Mouse (Mus musculus) forebrain, embryonic 12.5 days (tissue): Measurements from ENCODE around the gene Prdm8. TPM values are rescaled to one million over a fixed set of nuclear protein-coding genes. Genes with fewer than 3 reads are reported as not detected.

ENCODE experiments used
- ATAC-seq: fragments of 200-750 bp; cut with Nextera tagmentation; 2 replicates; pipeline ENCODE4 v1.8.0; 2017; ENCODE audit warnings: moderate TSS enrichment; ENCODE audit not compliant: low FRiP score
- H3K27ac ChIP-seq: fragments of 300-500 bp; sonication (generic); 2 replicates; pipeline ENCODE4 v1.5.1; 2016; ENCODE audit warnings: mild to moderate bottlenecking
- H3K27me3 ChIP-seq: fragments of 300-500 bp; sonication (generic); 2 replicates; pipeline ENCODE4 v1.6.1; 2016; ENCODE audit warnings: mild to moderate bottlenecking
- H3K36me3 ChIP-seq: fragments of 300-500 bp; sonication (generic); replicated peaks from 2 replicates; pipeline ENCODE4 v1.6.1; 2016; ENCODE audit warnings: mild to moderate bottlenecking
- H3K4me1 ChIP-seq: fragments of 300-500 bp; sonication (generic); 2 replicates; pipeline ENCODE4 v1.6.1; 2016
- H3K4me2 ChIP-seq: fragments of 300-500 bp; sonication (generic); 2 replicates; pipeline ENCODE4 v1.6.1; 2016; ENCODE audit warnings: mild to moderate bottlenecking, moderate library complexity
- H3K4me3 ChIP-seq: fragments of 300-500 bp; sonication (generic); replicated peaks from 2 replicates; pipeline ENCODE4 v1.5.1; 2016; ENCODE audit warnings: mild to moderate bottlenecking
- H3K9ac ChIP-seq: fragments of 300-500 bp; sonication (generic); 2 replicates; pipeline ENCODE4 v1.6.1; 2016; ENCODE audit warnings: mild to moderate bottlenecking
- H3K9me3 ChIP-seq: fragments of 300-500 bp; sonication (generic); 2 replicates; pipeline ENCODE4 v1.6.1; 2016
- WGBS: fragments of 180-500 bp; shearing (Covaris S2); methylation state at CpG from one replicate; pipeline ENCODE4 v1.1.7; 2016; 5-methylcytosine and 5-hydroxymethylcytosine counted together
- polyA plus RNA-seq: library from polyadenylated mRNA; unstranded; fragments of >200 nt; fragmentation: Nextera tagmentation; extraction: Ambion mirVana; gene quantifications from 2 replicates; pipeline ENCODE4 v1.2.1, GENCODE M21; 2016

Gene Prdm8
- polyA plus RNA-seq, 1 experiment from 2014 or later, result 3.2 TPM

DNA sequence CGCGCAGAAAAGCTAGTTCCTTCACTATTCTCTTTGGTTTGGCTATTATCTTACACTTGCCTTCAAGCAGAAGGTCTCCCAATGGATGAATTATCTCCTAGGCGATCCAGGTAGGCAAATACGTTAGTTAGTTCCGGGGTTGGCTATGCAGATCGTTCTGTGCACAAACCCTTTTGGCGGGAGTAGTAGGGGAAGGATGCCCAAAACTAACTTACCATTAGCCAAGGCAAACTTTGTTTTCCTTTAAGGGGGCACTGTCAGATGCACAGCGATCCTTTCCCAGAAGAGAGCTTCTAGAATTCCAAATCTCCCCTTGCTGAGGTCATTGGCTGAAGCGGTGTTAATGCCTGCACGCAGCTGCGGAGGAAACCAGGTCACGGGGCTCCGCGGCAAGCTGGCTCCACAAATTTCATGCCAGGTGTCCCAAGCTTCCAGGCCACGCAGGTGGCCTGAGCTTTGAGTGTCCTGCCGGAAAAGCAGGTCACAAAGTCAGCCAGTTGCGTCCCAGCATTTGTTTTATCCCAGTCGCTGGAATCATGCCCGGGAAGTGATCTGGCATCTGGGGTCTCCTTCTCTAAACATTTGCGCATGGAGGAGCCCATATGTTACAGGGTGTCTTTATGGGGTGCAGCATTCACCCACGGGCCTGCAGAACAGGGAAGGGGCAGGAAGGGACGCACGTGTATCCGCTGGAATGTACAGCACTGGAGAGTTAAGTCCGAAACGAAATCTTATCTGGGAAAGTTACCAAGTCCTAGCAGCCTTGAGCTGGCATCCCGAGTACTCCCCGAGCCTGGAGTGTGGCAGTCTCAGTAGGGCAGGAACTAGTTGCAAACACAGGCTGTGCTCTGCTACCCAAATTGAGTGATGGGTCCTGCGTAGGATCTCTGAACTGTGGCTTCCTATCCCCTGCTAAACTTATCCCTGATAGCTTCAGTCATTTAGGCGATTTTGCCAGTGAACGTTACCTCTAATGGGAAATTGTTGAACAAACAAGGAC is 22.5 kb downstream of the Prdm8 start:
- ATAC-seq, result no peak
- 0 out of 2 replicates have a peak overlapping the region, but pooled peaks have one; percentile 2 for H3K4me3 ChIP-seq
- H3K9me3 ChIP-seq, result no peaks in the 10 kb centered on the region
- peaks cover 26% of the 10 kb centered on the region for H3K4me1 ChIP-seq
- no peak overlapping the region for H3K9ac ChIP-seq
- H3K27ac ChIP-seq, result no peak overlapping the region
- H3K4me2 ChIP-seq, result no peak overlapping the region
- no peaks in the 10 kb centered on the region for H3K36me3 ChIP-seq
- peaks cover 73% of the 10 kb centered on the region for H3K27me3 ChIP-seq
- under 1% methylated on average over 31 of the region's 31 CpGs for WGBS

- H3K4me1 ChIP-seq, result peaks cover 8% of the 10 kb centered on the region
- no peak overlapping the region for H3K4me2 ChIP-seq
- H3K9me3 ChIP-seq, result no peaks in the 10 kb centered on the region
- peaks cover 61% of the 10 kb centered on the region for H3K27me3 ChIP-seq
- H3K27ac ChIP-seq, result no peak overlapping the region
- no peak overlapping the region for H3K4me3 ChIP-seq
- no peak for ATAC-seq
- H3K36me3 ChIP-seq, result no peaks in the 10 kb centered on the region
- H3K9ac ChIP-seq, result no peak overlapping the region
- 18% methylated on average over 4 of the region's 4 CpGs for WGBS
These were observed 25.4 kb downstream of the Prdm8 start for GRCm38 (mm10) chr5:98192295-98192983.

GRCm38 (mm10) chr5:98194959-98195358 is 28.0 kb downstream of the Prdm8 start:
- Histone ChIP-seq H3K4me2 (no peak overlapping the region), H3K27me3 (peaks cover 36% of the 10 kb centered on the region), H3K27ac (no peak overlapping the region), H3K36me3 (no peaks in the 10 kb centered on the region), H3K9me3 (no peaks in the 10 kb centered on the region), H3K4me3 (no peak overlapping the region), H3K9ac (no peak overlapping the region), H3K4me1 (no peaks in the 10 kb centered on the region)
- 83% methylated on average over 1 of the region's 1 CpGs for WGBS
- no peak for ATAC-seq

- no peak overlapping the region for H3K4me3 ChIP-seq
These were observed 31.6 kb downstream of the Prdm8 start for GRCm38 (mm10) chr5:98198412-98199218.

GRCm38 (mm10) chr5:98199219-98199552 is 32.2 kb downstream of the Prdm8 start:
- Histone ChIP-seq H3K4me3 (no peak overlapping the region), H3K4me2 (no peak overlapping the region), H3K27ac (no peak overlapping the region), H3K9ac (no peak overlapping the region), H3K27me3 (peaks cover 13% of the 10 kb centered on the region; the same call in 1 of the 2 replicates), H3K36me3 (no peaks in the 10 kb centered on the region), H3K9me3 (no peaks in the 10 kb centered on the region), H3K4me1 (no peaks in the 10 kb centered on the region)
- 51% methylated on average over 7 of the region's 7 CpGs for WGBS
- no peak for ATAC-seq

More at GRCm38 (mm10) chr5:98198412-98199218, 31.6 kb downstream of the Prdm8 start:
- Histone ChIP-seq H3K27me3 (peaks cover 13% of the 10 kb centered on the region; the same call in 1 of the 2 replicates), H3K9me3 (no peaks in the 10 kb centered on the region), H3K27ac (no peak overlapping the region), H3K4me1 (no peaks in the 10 kb centered on the region), H3K9ac (no peak overlapping the region), H3K36me3 (no peaks in the 10 kb centered on the region), H3K4me2 (no peak overlapping the region)
- no peak for ATAC-seq
- 62% methylated on average over 7 of the region's 7 CpGs for WGBS

GRCm38 (mm10) chr5:98201606-98202005 is 34.6 kb downstream of the Prdm8 start:
- no peak overlapping the region for H3K9ac ChIP-seq
- peaks cover 6% of the 10 kb centered on the region; the same call in 1 of the 2 replicates for H3K27me3 ChIP-seq
- H3K4me2 ChIP-seq, result no peak overlapping the region
- ATAC-seq, result no peak
- H3K9me3 ChIP-seq, result no peaks in the 10 kb centered on the region
- H3K27ac ChIP-seq, result no peak overlapping the region
- H3K36me3 ChIP-seq, result no peaks in the 10 kb centered on the region
- no peak overlapping the region for H3K4me3 ChIP-seq
- 69% methylated on average over 3 of the region's 3 CpGs for WGBS
- H3K4me1 ChIP-seq, result no peaks in the 10 kb centered on the region

GRCm38 (mm10) chr5:98202996-98203395 is 36.0 kb downstream of the Prdm8 start:
- ATAC-seq, result no peak
- Histone ChIP-seq H3K9me3 (no peaks in the 10 kb centered on the region), H3K4me1 (no peaks in the 10 kb centered on the region), H3K4me2 (no peak overlapping the region), H3K4me3 (no peak overlapping the region), H3K27ac (no peak overlapping the region), H3K27me3 (no peaks in the 10 kb centered on the region), H3K36me3 (no peaks in the 10 kb centered on the region), H3K9ac (no peak overlapping the region)
- WGBS, result 60% methylated on average over 4 of the region's 4 CpGs

DNA sequence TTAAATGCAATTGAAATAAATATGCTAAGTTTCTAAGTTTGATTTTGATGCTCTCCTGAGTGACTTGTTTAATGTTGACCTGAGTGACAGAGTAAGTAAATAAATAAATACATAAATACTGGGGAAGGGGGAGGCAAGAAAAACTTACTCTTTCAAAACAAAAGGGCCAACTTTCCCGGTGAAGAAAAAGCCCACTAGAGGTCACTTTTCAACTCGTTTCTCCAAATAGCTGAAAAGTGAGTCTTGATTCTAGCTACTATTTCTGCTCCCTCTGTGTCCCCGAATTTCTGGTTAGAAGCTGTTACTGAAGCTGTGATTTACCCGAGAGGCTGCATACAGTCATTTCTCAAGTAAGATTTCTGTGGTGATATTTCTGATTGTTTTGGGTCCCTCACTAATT is 45.5 kb downstream of the Prdm8 start:
- no peaks in the 10 kb centered on the region for H3K27me3 ChIP-seq
- no peak overlapping the region for H3K4me2 ChIP-seq
- no peaks in the 10 kb centered on the region for H3K4me1 ChIP-seq
- H3K9me3 ChIP-seq, result no peaks in the 10 kb centered on the region
- H3K9ac ChIP-seq, result no peak overlapping the region
- ATAC-seq, result no peak
- no peak overlapping the region for H3K4me3 ChIP-seq
- 65% methylated on average over 4 of the region's 4 CpGs for WGBS
- H3K36me3 ChIP-seq, result no peaks in the 10 kb centered on the region
- no peak overlapping the region for H3K27ac ChIP-seq

- Histone ChIP-seq H3K9me3 (no peaks in the 10 kb centered on the region), H3K27ac (no peak overlapping the region), H3K4me2 (no peak overlapping the region), H3K36me3 (no peaks in the 10 kb centered on the region), H3K9ac (no peak overlapping the region), H3K27me3 (no peaks in the 10 kb centered on the region), H3K4me3 (no peak overlapping the region), H3K4me1 (no peaks in the 10 kb centered on the region)
- no peak for ATAC-seq
- WGBS, result 63% methylated on average over 4 of the region's 4 CpGs
These were observed 55.0 kb downstream of the Prdm8 start for GRCm38 (mm10) chr5:98221956-98222355.

GRCm38 (mm10) chr5:98226710-98227109 is 59.7 kb downstream of the Prdm8 start:
- H3K4me1 ChIP-seq, result no peaks in the 10 kb centered on the region
- no peak overlapping the region for H3K27ac ChIP-seq
- ATAC-seq, result no peak
- H3K27me3 ChIP-seq, result no peaks in the 10 kb centered on the region
- no peak overlapping the region for H3K4me2 ChIP-seq
- H3K36me3 ChIP-seq, result no peaks in the 10 kb centered on the region
- no peaks in the 10 kb centered on the region for H3K9me3 ChIP-seq
- WGBS, result 76% methylated on average over 2 of the region's 2 CpGs
- H3K4me3 ChIP-seq, result no peak overlapping the region
- H3K9ac ChIP-seq, result no peak overlapping the region

DNA sequence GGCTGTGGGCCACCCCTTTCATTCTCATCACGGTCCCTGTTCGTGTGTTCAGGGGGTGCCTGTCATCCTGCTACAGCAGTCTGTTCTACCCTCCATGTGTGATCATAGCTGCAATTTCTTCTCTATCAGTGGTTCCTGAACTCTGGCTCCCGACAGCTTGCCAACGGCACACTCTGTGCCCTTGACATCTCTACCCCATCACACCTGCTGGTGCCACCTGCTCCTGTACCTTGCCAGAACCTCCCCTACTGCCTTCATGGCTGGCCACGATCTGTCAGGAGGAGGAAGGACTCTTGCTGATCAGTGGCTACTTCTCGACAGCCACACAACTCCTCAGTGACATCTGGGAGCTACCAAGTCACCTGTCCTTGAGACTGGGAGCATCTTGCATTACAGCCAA is 62.5 kb downstream of the Prdm8 start:
- no peaks in the 10 kb centered on the region for H3K9me3 ChIP-seq
- ATAC-seq, result no peak
- H3K36me3 ChIP-seq, result no peaks in the 10 kb centered on the region
- H3K4me1 ChIP-seq, result no peaks in the 10 kb centered on the region
- 86% methylated on average over 6 of the region's 6 CpGs for WGBS
- H3K4me3 ChIP-seq, result no peak overlapping the region
- no peak overlapping the region for H3K4me2 ChIP-seq
- H3K9ac ChIP-seq, result no peak overlapping the region
- H3K27me3 ChIP-seq, result no peaks in the 10 kb centered on the region
- no peak overlapping the region for H3K27ac ChIP-seq

DNA sequence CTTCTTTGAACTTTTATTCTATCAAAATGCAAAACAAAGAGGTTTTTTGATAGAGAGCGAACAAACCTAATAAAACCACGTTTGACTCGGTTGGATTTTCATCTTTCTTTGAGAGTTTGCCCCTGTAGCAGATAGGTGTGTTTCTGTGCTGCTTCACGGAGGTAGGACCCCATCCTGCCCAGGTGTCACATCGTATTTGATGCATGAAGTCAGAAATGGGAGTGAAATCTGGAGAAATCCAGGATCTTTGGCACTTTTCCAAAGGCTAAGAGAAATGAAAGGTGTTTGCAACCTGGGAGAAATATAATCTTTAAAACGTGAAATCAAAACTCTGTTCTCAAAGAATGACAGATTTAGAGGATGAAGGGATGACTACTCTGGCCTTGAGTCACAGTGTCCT is 71.5 kb downstream of the Prdm8 start:
- no peak overlapping the region for H3K4me3 ChIP-seq
- no peaks in the 10 kb centered on the region for H3K27me3 ChIP-seq
- no peak overlapping the region for H3K9ac ChIP-seq
- no peaks in the 10 kb centered on the region for H3K9me3 ChIP-seq
- H3K27ac ChIP-seq, result no peak overlapping the region
- no peak for ATAC-seq
- 85% methylated on average over 6 of the region's 6 CpGs for WGBS
- no peaks in the 10 kb centered on the region for H3K4me1 ChIP-seq
- H3K4me2 ChIP-seq, result no peak overlapping the region
- no peaks in the 10 kb centered on the region for H3K36me3 ChIP-seq
